Mouse (Mus musculus) adrenal gland, adult 8-10 months (tissue): ENCODE results near the gene H6pd. TPM values are rescaled to one million over a fixed set of nuclear protein-coding genes. Genes with fewer than 3 reads are reported as not detected.

Experiments
- DNase-seq: peaks from one replicate; pipeline ENCODE4 v3.0.0; 2022
- total RNA-seq, 4 experiments: library from RNA; stranded (reverse); gene quantifications; 2 replicates each; pipeline ENCODE4 v1.2.4; 2022

H6pd gene
- total RNA-seq, 4 experiments from 2014 or later: 122 to 173 (median 155) TPM

GRCm38 (mm10) chr4:149975291-149975690 lies 33.5 kb downstream of the H6pd start:
- peak; percentile 67 for DNase-seq

DNA sequence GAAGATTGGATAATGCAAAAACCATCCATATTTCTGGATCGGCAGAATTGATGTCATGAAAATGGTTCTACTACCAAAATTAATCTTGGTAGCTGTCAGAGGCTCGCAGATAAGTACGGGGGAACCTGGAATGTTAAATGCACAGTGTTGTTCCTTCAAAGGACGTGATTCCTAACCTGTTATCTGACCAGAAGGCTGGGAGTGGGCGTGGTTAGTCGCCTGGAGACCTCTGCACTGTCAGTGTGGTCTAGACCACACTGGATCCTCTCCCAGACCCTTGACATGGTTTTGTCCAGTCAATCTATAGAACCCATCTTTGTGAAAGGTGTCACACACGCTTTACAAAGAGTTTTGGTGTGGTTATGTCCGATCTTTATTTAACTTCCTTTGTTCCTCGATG lies 37.4 kb downstream of the H6pd start:
- DNase-seq: no peak

- DNase-seq: no peak
Measured at GRCm38 (mm10) chr4:149968526-149968925, 40.3 kb downstream of the H6pd start.

- no peak for DNase-seq
Measured at GRCm38 (mm10) chr4:149966963-149967362, 41.9 kb downstream of the H6pd start.

DNA sequence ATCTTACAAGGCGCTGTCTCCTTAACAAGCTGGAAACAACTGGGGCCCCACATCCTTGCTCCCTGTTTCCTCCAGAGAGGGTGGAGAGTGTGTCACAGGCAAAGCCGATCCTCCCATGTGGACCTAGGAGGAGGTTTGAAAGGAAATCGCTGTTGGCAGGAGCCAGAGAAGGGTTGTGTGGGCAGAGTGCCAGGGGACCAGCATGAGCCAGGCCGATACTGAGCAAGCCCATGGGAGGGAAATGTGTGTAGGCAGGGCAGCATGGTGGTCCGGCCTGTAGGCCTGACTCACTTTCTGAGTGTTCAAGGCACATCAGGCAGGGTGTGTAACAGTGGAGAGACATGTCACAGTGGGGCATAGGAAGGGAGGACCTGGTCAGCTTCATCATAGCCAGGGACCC lies 42.6 kb downstream of the H6pd start:
- no peak for DNase-seq

DNA sequence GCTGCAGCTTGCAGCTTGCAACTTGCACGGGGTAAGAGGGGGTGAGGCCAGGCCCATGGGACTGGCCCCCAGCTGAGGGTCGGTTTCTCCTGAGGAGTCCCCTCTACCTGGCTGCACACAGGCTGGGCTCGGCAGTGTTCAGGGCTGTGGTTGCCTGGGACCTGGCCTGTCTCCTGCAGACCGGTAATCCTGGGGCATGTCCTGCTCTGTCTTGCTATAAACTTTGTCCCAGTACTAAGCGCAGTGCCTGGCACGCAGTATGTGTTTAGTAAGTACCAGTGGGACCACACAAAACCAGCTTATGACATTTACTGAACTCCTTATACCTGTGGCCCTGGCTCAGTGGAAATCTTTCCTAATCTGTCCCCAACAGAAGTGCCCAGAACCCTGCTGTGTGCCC lies 43.2 kb downstream of the H6pd start:
- DNase-seq: no peak

DNA sequence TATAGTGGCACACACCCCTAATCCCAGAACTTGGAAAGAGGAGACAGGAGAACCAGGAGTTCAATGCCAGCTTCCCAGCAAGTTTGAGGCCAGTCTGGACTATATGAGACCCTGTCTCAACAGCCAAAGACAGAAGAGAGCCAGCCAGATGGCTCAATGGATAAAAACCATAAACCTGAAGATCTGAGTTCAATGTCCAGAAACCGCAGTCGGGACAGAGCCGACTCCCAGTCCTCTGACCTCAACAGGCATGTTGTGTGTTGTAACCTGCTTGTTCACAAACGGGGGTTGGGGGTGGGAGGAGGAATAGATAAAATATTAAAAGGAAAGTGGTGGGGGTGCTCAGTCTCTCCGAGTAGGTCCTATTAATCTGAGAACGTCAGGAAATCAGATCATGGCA lies 43.6 kb downstream of the H6pd start:
- no peak for DNase-seq

- no peak for DNase-seq
Measured at GRCm38 (mm10) chr4:149964770-149965169, 44.1 kb downstream of the H6pd start.

DNA sequence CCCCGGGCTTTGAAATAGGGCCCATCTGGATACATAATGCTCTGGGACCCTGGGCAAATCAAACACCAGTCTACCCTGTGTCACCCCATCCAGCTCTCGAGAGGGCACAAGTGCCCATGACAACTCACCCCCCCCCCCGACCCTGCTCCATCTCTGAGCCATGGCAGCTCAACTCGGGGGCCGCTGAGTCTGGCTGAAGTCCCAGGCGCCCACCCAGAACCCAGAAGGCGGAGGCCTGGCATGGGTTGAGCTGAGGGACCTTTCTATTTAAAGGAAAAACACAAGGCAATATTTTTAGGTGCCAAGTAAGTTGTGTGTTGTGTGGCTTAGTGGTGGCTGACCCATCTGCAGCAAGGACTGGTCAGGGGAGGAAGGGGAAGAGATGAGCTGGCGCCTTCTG lies 44.5 kb downstream of the H6pd start:
- no peak for DNase-seq

DNA sequence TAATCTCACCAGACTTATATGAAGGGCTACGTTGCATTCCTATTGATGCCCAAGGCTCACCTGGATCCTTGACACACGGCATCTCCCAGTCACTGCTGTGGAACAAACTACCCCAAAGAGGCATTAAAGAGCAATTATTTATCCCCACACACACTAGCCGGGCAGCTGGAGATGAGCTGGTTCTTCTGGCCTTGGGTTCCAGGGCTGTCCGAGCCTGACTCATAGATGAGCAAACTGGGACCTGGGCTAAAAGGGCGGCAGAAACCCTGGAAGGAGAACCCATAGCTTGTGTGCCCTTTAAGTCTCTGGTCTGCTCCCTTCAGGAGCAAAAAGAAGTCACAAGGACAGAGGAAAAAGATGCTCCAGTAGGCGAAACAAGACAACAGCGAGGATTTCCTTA lies 48.4 kb downstream of the H6pd start:
- peak; percentile 61 for DNase-seq

- no peak for DNase-seq
Measured at GRCm38 (mm10) chr4:149959816-149960215, 49.0 kb downstream of the H6pd start.

GRCm38 (mm10) chr4:149958566-149958965 lies 50.3 kb downstream of the H6pd start:
- peak; percentile 56 for DNase-seq

- DNase-seq: no peak
Measured at GRCm38 (mm10) chr4:149956048-149956447, 52.8 kb downstream of the H6pd start.

- no peak for DNase-seq
Measured at GRCm38 (mm10) chr4:149955631-149956030, 53.2 kb downstream of the H6pd start.

DNA sequence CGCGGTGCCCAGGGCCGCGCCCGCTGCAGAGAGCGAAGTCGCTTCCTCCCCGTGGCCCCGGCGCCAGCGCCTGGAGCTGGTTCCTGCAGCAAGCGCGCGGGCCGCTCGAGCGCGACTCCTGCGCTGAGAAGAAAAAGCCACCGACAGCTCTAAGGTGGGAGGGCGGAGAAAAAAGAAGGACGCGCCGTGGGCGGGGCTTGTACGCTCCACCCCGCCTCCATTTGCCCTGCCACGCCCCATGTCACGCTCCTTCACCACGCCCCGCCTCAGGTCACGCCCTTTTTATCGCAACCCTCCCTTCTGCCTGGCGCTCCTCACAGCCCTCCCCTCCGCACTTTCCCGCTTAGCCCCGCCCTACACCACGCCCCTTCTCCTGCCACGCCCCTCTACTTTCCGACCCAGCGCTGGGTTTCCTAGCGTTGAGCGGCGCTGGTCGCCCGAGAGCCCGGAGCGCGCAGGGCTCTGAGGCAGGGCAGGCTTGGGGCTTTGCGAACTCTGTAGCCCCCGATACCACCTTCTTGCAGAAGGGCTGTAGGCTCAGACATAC lies 53.9 kb downstream of the H6pd start, which contains the start of gene Spsb1:
Gene Spsb1 (minus strand): TSS at position 151 of the 547 bp plus-strand sequence.
- peak; percentile 98 for DNase-seq

- peak; percentile 55 for DNase-seq
Measured at GRCm38 (mm10) chr4:149953621-149954481, 55.0 kb downstream of the H6pd start.

- no peak for DNase-seq
Measured at GRCm38 (mm10) chr4:149952201-149952600, 56.6 kb downstream of the H6pd start.

DNA sequence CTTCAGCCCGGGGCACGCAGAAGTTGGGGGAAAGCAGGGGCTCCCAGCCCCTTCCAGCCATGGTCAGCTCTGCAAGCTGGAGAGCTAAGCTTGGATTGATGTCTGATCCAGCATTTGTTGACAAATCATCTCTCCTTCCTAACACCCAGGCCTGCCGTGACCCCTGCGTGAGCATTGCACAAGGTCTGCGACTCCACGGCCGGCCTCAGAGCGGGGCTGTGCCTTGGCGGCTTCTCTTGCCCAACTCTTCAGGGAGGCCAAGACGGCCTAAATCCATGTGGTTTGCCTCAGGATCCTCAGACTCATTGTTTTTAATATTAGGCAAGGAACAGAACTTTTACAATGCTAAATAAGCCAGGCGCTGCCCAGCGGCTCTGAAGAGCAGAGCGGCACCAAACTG lies 57.6 kb downstream of the H6pd start:
- peak; percentile 58 for DNase-seq

DNA sequence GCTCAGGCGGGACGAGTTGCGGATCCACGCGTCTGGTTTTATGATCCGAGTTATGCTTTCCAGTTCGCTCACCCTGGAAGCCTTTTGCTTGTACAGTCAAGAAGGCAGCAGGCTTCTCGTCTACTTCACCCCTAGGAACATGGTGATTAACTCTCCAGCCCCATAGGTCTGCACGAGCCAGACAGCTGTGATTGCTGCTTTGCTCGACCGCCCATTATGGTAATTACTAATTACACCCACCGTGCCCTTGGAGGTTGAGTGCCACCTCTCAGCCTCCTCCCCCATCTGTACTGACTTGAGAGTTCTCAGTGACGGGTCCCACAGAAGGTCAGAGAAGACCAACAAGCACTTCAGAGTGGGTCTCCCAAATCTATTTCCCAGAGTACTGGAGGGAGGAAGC lies 59.1 kb downstream of the H6pd start:
- DNase-seq: no peak

- no peak for DNase-seq
Measured at GRCm38 (mm10) chr4:149948119-149948518, 60.7 kb downstream of the H6pd start.

GRCm38 (mm10) chr4:149947396-149947795 lies 61.4 kb downstream of the H6pd start:
- no peak for DNase-seq

- DNase-seq: no peak
Measured at GRCm38 (mm10) chr4:149945194-149945593, 63.6 kb downstream of the H6pd start.

- DNase-seq: no peak
Measured at GRCm38 (mm10) chr4:149944214-149944613, 64.6 kb downstream of the H6pd start.
